Mouse (Mus musculus): Measurements from ENCODE around the gene Sorbs1.

- TF ChIP-seq CTCF (IDR thresholded peaks at IDR 0.05; ENCODE audit: borderline replicate concordance, insufficient read depth, low read depth, low read length) (no peak), POLR2A (IDR thresholded peaks at IDR 0.05; ENCODE audit: borderline replicate concordance, insufficient read depth, low read length) (no peak)
Observed at GRCm38 (mm10) chr19:40400426-40401030, 113.1 kb downstream of the Sorbs1 start.

All from cerebellum, adult 2 months (tissue).